Mouse (Mus musculus): ENCODE data around the gene E030030I06Rik.
"Not testable (repeated sequence)": the region's sequence is repeated elsewhere in the genome, so short reads cannot be mapped to it uniquely, and the experiment has no call there.

Gene E030030I06Rik

GRCm38 (mm10) chr10:22149073-22149690, at the start of gene E030030I06Rik:
Gene E030030I06Rik, minus strand, starts transcription at chr10:22149270.
- in situ Hi-C loops (cut with MseI, MboI): loop anchor here in 1 of 2 experiments (10.0 kb wide), 1 partner anchor 114 kb away; no protein-coding TSS in a partner anchor

GRCm38 (mm10) chr10:22191035-22191434, 42.0 kb upstream of the E030030I06Rik start:
- in situ Hi-C loops (cut with MseI, MboI): not testable (repeated sequence)

GRCm38 (mm10) chr10:22176515-22176914, 27.4 kb upstream of the E030030I06Rik start:
- in situ Hi-C loops (cut with MseI, MboI): not testable (repeated sequence)

GRCm38 (mm10) chr10:22174190-22174487, 25.1 kb upstream of the E030030I06Rik start:
- in situ Hi-C loops (cut with MseI, MboI): loop anchor here in 1 of 2 experiments (25.0 kb wide), 2 partner anchors 188 to 313 kb away; partner anchors contain the start of gene Raet1d

- in situ Hi-C loops (cut with MseI, MboI): loop anchor here in 1 of 2 experiments (25.0 kb wide), 2 partner anchors 189 to 314 kb away; partner anchors contain the start of gene Raet1d
These were observed 24.5 kb upstream of the E030030I06Rik start for GRCm38 (mm10) chr10:22173335-22174189.

- in situ Hi-C loops (cut with MseI, MboI): loop anchor here in 1 of 2 experiments (25.0 kb wide), 2 partner anchors 190 to 315 kb away; partner anchors contain the start of gene Raet1d
These were observed 23.6 kb upstream of the E030030I06Rik start for GRCm38 (mm10) chr10:22172431-22173334.

GRCm38 (mm10) chr10:22169116-22169515, 20.0 kb upstream of the E030030I06Rik start:
- in situ Hi-C loops (cut with MseI, MboI): loop anchor here in 1 of 2 experiments (25.0 kb wide), 2 partner anchors 193 to 318 kb away; partner anchors contain the start of gene Raet1d

- in situ Hi-C loops (cut with MseI, MboI): loop anchor here in 1 of 2 experiments (25.0 kb wide), 2 partner anchors 195 to 320 kb away; partner anchors contain the start of gene Raet1d
These were observed 18.0 kb upstream of the E030030I06Rik start for GRCm38 (mm10) chr10:22167061-22167460.

GRCm38 (mm10) chr10:22166025-22166424, 17.0 kb upstream of the E030030I06Rik start:
- in situ Hi-C loops (cut with MseI, MboI): loop anchor here in 1 of 2 experiments (25.0 kb wide), 2 partner anchors 196 to 321 kb away; partner anchors contain the start of gene Raet1d

GRCm38 (mm10) chr10:22165328-22166003, 16.4 kb upstream of the E030030I06Rik start:
- in situ Hi-C loops (cut with MseI, MboI): loop anchor here in 1 of 2 experiments (25.0 kb wide), 2 partner anchors 197 to 322 kb away; partner anchors contain the start of gene Raet1d

GRCm38 (mm10) chr10:22163705-22164583, 14.9 kb upstream of the E030030I06Rik start:
- in situ Hi-C loops (cut with MseI, MboI): loop anchor here in 1 of 2 experiments (25.0 kb wide), 2 partner anchors 198 to 323 kb away; partner anchors contain the start of gene Raet1d

GRCm38 (mm10) chr10:22163279-22163678, 14.2 kb upstream of the E030030I06Rik start:
- in situ Hi-C loops (cut with MseI, MboI): loop anchor here in 1 of 2 experiments (25.0 kb wide), 2 partner anchors 199 to 324 kb away; partner anchors contain the start of gene Raet1d

- in situ Hi-C loops (cut with MseI, MboI): loop anchor here (10.0 to 25.0 kb wide), 3 partner anchors 125 to 328 kb away; partner anchors contain the start of gene Raet1d (in 1 of the 2)
These were observed 10.6 kb upstream of the E030030I06Rik start for GRCm38 (mm10) chr10:22159581-22160140.

GRCm38 (mm10) chr10:22159131-22159561, 10.1 kb upstream of the E030030I06Rik start:
- in situ Hi-C loops (cut with MseI, MboI): loop anchor here (10.0 to 25.0 kb wide), 3 partner anchors 124 to 328 kb away; partner anchors contain the start of gene Raet1d (in 1 of the 2)

- in situ Hi-C loops (cut with MseI, MboI): loop anchor here (10.0 to 25.0 kb wide), 3 partner anchors 124 to 329 kb away; partner anchors contain the start of gene Raet1d (in 1 of the 2)
These were observed 9.4 kb upstream of the E030030I06Rik start, which contains the start of the genes Raet1e and H60b for GRCm38 (mm10) chr10:22158310-22158999. Gene Raet1e, plus strand, starts transcription at chr10:22158569. Gene H60b, plus strand, starts transcription at chr10:22158586.

GRCm38 (mm10) chr10:22154871-22155799, 6.1 kb upstream of the E030030I06Rik start:
- in situ Hi-C loops (cut with MseI, MboI): loop anchor here (10.0 to 25.0 kb wide), 3 partner anchors 120 to 332 kb away; partner anchors contain the start of gene Raet1d (in 1 of the 2)

Data from mouse trophoblast stem cell (cell line).